Mouse (Mus musculus): Measurements from ENCODE around the gene Cdk19. TPM values are rescaled to one million over a fixed set of nuclear protein-coding genes. Genes with fewer than 3 reads are reported as not detected.
"Not testable (repeated sequence)": the region's sequence is repeated elsewhere in the genome, so short reads cannot be mapped to it uniquely, and the experiment has no call there.

Gene Cdk19
- total RNA-seq, 2 experiments from 2014 or later = 5.9 to 20.5 TPM

- DNase-seq (ENCODE audit: low spot score) = no peak
These were observed 46.0 kb downstream of the Cdk19 start for GRCm38 (mm10) chr10:40385397-40385796.

GRCm38 (mm10) chr10:40386126-40386525 is 46.8 kb downstream of the Cdk19 start:
- no peak for DNase-seq (ENCODE audit: low spot score)

- DNase-seq (ENCODE audit: low spot score) = no peak
These were observed 54.2 kb downstream of the Cdk19 start for GRCm38 (mm10) chr10:40393447-40394143.

- DNase-seq (ENCODE audit: low spot score) = no peak
These were observed 59.5 kb downstream of the Cdk19 start for GRCm38 (mm10) chr10:40398842-40399241.

GRCm38 (mm10) chr10:40399328-40399727 is 60.0 kb downstream of the Cdk19 start:
- DNase-seq (ENCODE audit: low spot score) = no peak

- DNase-seq (ENCODE audit: low spot score) = no peak
These were observed 60.9 kb downstream of the Cdk19 start for GRCm38 (mm10) chr10:40400293-40400692.

- no peak for DNase-seq (ENCODE audit: low spot score)
These were observed 67.3 kb downstream of the Cdk19 start for GRCm38 (mm10) chr10:40406655-40407054.

- DNase-seq (ENCODE audit: low spot score) = no peak
These were observed 70.0 kb downstream of the Cdk19 start for GRCm38 (mm10) chr10:40409336-40409735.

GRCm38 (mm10) chr10:40411370-40411769 is 72.0 kb downstream of the Cdk19 start:
- no peak for DNase-seq (ENCODE audit: low spot score)

- no peak for DNase-seq (ENCODE audit: low spot score)
These were observed 77.6 kb downstream of the Cdk19 start for GRCm38 (mm10) chr10:40416944-40417343.

GRCm38 (mm10) chr10:40419841-40420240 is 80.5 kb downstream of the Cdk19 start:
- DNase-seq (ENCODE audit: low spot score) = no peak

GRCm38 (mm10) chr10:40420703-40421102 is 81.3 kb downstream of the Cdk19 start:
- no peak for DNase-seq (ENCODE audit: low spot score)

GRCm38 (mm10) chr10:40421724-40422123 is 82.4 kb downstream of the Cdk19 start:
- DNase-seq (ENCODE audit: low spot score) = no peak

GRCm38 (mm10) chr10:40422696-40423095 is 83.3 kb downstream of the Cdk19 start:
- DNase-seq (ENCODE audit: low spot score) = no peak

- DNase-seq (ENCODE audit: low spot score) = not testable (repeated sequence)
These were observed 85.1 kb downstream of the Cdk19 start for GRCm38 (mm10) chr10:40424428-40424827.

- no peak for DNase-seq (ENCODE audit: low spot score)
These were observed 86.1 kb downstream of the Cdk19 start for GRCm38 (mm10) chr10:40425243-40426095.

- no peak for DNase-seq (ENCODE audit: low spot score)
These were observed 86.7 kb downstream of the Cdk19 start for GRCm38 (mm10) chr10:40426096-40426450.

GRCm38 (mm10) chr10:40428633-40429032 is 89.3 kb downstream of the Cdk19 start:
- no peak for DNase-seq (ENCODE audit: low spot score)

GRCm38 (mm10) chr10:40429081-40429480 is 89.7 kb downstream of the Cdk19 start:
- DNase-seq (ENCODE audit: low spot score) = no peak

- no peak for DNase-seq (ENCODE audit: low spot score)
These were observed 90.8 kb downstream of the Cdk19 start for GRCm38 (mm10) chr10:40430209-40430608.

- DNase-seq (ENCODE audit: low spot score) = no peak
These were observed 92.6 kb downstream of the Cdk19 start for GRCm38 (mm10) chr10:40431957-40432356.

- no peak for DNase-seq (ENCODE audit: low spot score)
These were observed 93.0 kb downstream of the Cdk19 start for GRCm38 (mm10) chr10:40432375-40432774.

- peak; percentile 30 for DNase-seq (ENCODE audit: low spot score)
These were observed 96.0 kb downstream of the Cdk19 start for GRCm38 (mm10) chr10:40435402-40435801.
